Mouse (Mus musculus) ES-E14 (cell line): Measurements from ENCODE around the gene Defb15.

Source experiments
- HCFC1 ChIP-seq: IDR thresholded peaks from 2 replicates; pipeline ENCODE4 v1.6.1; 2012; ENCODE audit warnings: low read length, inconsistent platforms, borderline replicate concordance; ENCODE audit not compliant: insufficient read depth
- ZC3H11A ChIP-seq: IDR thresholded peaks from 2 replicates; pipeline ENCODE4 v1.6.1; 2012; ENCODE audit warnings: low read depth, mild to moderate bottlenecking, inconsistent platforms, low read length, borderline replicate concordance

DNA sequence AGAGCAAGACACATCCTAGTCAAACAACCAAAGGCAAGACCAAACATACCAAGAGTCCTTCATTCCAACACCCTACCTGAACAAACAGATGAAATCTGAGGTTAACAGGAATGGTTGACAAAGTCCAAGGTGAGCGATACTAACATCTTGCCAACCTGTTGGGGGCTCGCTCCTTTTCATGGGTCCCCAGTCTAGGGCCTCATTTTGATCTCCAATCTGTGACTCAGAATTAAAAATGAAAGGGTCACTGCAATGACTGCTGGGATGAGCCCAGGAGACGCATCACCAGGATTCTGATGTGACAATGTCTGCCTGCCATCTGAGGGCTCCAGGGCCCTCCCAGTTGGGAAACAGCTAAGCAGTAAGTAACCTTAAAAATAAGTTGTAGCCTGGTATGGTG, 37.0 kb upstream of the Defb15 start, which contains the start of gene Ccdc70:
- TF ChIP-seq HCFC1, result no peak
- no peak for TF ChIP-seq ZC3H11A
